Mouse (Mus musculus): Measurements from ENCODE around the gene Mis18bp1.
"Not testable (repeated sequence)": the region's sequence is repeated elsewhere in the genome, so short reads cannot be mapped to it uniquely, and the experiment has no call there.

Gene Mis18bp1

DNA sequence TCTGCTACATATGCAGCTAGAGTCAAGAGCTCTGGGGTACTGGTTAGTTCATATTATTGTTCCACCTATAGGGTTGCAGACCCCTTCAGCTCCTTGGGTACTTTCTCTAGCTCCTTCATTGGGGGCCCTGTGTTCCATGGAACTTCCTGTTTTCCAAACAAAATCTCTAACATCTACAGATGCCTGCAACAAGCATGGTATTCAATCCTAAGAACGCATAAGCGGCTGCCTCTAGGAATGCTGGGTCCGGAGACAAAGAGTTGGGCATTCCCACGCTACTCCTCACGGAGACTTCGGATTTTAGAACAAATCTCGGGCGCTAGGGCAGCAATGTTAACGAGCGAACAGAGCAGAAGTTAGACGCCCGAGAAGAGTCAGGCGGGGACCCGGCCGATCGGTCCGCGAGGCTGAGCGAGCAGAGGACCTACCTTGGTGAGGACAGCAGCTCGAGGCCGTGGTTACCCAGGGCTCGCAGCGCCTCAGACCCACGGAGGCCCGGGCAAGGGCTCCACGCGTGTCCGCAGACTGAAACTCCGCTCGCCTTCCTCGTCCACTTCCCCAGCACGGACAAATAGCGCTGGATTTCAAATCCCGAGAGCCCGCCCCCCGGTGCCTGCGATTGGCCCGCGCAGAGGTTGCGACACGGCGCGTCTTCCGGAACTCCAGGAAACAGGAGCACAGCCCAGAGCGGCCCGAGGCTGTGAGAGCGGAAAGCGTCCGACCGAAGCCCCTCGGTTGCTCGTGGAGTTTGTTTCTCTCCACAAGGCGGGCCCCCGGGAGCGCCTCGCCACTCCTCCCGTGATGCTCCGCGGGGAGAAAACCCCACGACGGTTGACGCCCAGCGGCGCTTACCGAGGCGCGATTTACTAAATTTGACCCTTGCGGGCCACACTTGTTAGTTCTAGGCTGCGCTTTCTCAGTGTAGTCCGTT lies at the start of gene Mis18bp1:
Gene Mis18bp1 (minus strand): TSS at position 584 of the 931 bp plus-strand sequence.
- peak; percentile 97 for DNase-seq

- DNase-seq = peak; percentile 29
Observed at GRCm38 (mm10) chr12:65216404-65216840, 44.0 kb upstream of the Mis18bp1 start.

- DNase-seq = no peak
Observed at GRCm38 (mm10) chr12:65206431-65206830, 34.0 kb upstream of the Mis18bp1 start.

GRCm38 (mm10) chr12:65201812-65202211 lies 29.4 kb upstream of the Mis18bp1 start:
- no peak for DNase-seq

GRCm38 (mm10) chr12:65194003-65194530 lies 21.7 kb upstream of the Mis18bp1 start:
- DNase-seq = no peak

DNA sequence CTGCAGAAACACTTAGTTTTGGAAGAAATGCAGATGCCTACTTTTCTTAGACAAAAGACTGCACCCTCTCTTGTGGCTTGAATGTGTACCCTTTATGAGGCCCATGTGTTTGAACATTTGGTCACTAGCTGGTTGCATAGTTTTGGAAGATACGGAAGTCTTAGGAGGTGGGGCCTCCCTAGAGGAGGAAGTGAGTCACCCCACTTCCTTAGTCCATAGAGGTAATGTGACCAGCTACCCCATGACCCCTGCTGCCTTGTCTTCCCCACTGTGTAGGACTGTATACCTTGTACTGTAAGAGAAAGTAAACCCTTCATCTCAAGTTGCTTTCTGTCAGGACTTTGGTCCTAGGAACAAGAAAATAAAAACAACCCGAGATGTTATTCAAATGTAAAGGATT lies 16.8 kb upstream of the Mis18bp1 start:
- DNase-seq = no peak

DNA sequence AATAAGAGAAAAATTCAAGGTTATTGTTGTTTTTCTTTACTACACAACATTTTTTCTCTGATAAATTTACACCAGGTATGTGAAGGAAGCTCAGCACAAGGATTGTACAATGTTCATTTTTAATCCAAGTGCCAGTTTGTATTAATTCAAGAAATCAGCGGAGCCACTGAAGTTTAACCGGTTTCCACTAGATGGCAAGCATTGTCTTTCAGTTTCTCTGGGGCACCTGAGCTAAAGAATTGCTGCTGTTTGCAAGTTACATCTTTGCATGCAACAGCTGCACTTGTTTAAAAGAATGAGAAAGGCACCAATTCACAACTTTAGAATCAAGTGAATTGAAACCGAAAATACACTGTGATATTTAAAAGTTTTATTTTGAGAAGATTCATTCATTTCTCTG lies 15.0 kb upstream of the Mis18bp1 start:
- DNase-seq = peak; percentile 13

- DNase-seq = no peak
Observed at GRCm38 (mm10) chr12:65173736-65174135, 1.3 kb upstream of the Mis18bp1 start.

DNA sequence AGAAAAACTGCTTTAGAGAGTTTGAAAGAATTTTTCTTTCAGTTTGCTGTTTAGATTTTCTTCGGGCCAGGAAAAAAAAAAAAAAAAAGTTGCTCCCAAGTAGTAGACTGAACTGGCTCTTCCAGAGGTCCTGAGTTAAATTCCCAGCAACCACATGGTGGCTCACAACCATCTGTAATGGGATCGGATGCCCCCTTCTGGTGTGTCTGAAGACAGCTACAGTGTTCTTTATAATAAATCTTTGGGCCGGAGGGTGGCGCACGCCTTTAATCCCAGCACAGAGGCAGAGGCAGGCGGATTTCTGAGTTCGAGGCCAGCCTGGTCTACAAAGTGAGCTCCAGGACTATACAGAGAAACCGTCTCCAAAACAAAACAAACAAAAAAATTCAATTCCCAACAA lies 555 bp upstream of the Mis18bp1 start:
- peak; percentile 65 for DNase-seq

DNA sequence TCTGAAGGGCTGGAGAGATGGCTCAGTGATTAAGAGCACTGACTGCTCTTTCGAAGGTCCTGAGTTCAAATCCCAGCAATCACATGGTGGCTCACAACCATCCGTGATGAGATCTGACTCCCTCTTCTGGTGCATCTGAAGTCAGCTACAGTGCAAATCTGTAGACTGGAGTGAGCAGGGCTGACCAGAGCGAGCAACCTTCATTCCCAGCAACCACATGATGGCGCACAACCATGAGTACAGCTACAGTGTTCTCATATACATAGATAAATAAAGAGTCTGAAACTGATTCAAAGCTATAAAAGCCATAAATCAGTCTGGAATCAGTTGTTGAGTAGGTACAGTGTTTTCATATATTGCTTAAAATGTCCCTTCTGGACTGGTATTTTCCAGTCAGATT lies 36.3 kb downstream of the Mis18bp1 start:
- not testable (repeated sequence) for DNase-seq

DNA sequence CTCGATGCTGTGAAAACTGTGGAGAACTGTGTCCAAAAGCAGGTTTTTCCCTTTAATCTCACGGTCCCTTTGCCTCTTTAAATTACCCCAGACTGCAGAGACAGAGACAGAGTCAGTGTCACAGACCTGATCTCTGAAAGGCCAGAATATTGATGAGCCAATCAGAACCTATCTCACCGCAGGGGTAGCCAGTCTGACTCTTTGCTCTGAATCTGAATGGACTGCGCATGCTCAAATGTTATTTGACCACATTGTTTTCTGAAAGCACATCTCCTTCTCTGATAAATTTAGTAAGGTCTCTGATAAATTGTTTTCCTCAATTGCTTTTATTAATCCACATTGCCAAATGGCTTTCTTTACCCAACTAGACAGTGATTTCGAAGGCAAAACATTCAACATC lies 53.0 kb downstream of the Mis18bp1 start:
- DNase-seq = no peak

DNA sequence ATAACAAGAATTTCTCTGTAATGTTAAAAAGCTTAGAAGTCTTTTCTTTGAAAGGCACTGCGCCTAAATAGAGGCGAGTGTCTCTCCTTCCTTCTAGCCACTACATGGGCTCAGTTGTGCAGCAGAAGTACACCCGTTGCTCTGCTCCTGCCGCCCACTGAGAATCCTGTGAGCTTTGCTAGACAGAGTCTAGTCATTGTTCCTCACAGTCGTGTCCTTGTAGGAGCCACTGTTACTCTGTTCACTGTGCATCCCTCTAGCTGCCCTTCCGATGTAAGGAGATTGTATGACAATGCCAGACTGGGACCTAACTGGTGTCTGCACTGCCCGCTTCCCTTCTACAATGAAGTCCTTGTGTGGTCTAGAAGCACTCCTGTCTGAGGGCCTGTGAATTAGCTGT lies 53.4 kb downstream of the Mis18bp1 start:
- no peak for DNase-seq

DNA sequence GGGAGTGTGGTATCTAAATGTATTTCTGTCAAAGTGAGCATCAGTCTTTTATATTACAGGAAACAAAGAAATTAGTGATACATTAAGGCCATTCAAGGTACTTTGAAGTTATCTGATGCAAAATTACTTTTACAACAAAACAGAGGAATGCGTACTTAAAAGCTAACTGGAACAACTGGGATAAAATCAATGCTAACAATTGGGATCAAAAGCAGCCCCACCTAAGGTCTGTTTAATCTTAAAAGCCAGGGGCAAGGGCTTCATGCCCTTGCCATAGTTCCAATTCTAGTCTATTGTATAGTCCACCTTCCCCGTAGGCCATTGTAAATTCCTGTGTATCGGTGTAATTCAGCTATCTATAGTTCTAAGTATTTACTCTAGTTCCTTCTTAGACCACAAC lies 57.4 kb downstream of the Mis18bp1 start:
- not testable (repeated sequence) for DNase-seq

DNA sequence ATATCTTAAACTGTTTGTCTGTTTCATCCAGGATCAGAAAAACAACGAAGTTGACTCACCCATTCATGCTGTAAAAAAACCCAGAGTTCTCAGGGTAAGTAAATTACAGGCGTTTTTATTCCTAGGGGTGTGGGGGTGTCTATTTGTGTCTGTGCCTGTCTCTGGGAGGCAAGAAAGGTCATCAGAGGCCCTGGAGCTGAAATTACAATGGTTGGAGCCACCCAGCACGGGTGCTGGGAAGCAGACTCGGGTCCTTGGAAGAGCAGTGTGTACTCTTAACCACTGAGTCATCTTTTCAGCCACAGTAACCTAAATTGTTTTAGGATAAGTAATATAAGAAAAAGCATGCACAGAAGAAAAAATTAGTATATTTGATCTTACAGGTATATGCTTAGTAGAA lies 58.5 kb downstream of the Mis18bp1 start:
- no peak for DNase-seq

DNA sequence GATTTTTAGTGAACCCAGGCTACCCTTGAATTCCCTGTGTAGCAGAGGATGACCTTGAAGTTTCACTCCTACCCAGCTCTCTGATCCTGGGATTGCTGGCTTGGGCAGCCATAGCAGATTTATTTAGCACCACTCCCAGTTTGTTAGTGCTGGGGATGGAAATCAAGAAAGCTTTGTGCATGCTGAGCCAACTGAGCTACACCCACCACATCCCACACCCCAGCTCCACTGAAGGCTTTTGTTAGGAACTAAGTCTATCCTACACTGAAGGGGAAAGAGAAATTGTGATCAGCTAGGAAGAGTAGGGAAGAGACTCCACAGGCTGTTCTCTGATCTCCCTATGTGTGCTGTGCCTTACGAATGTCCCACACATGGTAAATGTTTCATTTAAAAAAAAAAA lies 59.6 kb downstream of the Mis18bp1 start:
- DNase-seq = no peak

DNA sequence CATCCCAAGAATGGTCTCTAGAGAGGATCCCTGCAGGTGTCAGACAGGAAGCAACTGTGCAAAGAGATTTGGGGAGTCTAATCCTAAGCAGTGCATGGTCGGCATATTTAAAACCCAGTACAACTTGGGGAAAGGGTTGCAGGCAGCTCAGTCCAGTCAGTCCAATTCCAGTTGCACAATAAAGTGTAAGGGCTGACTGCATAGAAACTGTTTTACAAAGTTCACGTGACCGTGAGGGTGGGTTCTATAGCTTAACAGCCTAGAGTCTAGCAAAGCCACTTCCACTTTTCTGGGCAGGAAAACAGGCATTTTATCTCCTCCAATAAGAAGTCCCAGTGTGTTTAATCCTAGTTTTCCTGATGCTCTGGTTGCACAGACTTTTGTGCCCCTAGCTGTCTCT lies 60.9 kb downstream of the Mis18bp1 start:
- no peak for DNase-seq

- no peak for DNase-seq
Observed at GRCm38 (mm10) chr12:65108746-65109145, 63.7 kb downstream of the Mis18bp1 start.

All from kidney, postnatal 14 days (tissue).